Mouse (Mus musculus): ENCODE data around the gene Ruvbl1.

The Ruvbl1 gene

GRCm38 (mm10) chr6:88545397-88545790 is 80.2 kb downstream of the Ruvbl1 start:
- DNase-seq (ENCODE audit: low spot score): no peak
